7 mouse cellular contexts compared by ENCODE assay signal in the genomic region with DNA sequence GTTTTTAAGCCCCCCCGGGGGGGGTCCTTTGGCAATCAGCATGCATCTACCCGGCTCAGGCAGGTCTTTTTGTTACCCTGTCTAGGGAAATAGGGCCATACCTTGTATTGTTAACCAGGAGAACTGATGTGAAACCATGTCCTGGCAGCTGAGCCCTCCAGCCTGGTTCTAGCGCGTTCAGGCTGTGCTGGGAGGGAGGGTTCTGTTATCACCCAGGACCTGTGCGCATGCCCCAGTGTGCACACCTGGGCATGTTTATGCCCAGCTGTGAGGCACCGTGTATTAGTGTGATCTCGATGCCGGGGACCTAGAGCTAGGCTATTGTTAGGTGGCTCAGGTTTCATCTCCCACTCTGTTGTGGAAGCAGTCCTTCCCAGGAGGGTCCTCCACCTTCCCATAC. TPM values are rescaled to one million over a fixed set of nuclear protein-coding genes. Genes with fewer than 3 reads are reported as not detected.
DNase-seq lines count a peak whose midpoint lies in the region; ATAC-seq and TF ChIP-seq lines count a peak whose summit lies in the region.

No protein-coding gene starts in this region.

- no peak for DNase-seq in neural tube, embryonic 11.5 days (ENCODE audit: low spot score)
- DNase-seq in neural tube, embryonic 10.5 days (ENCODE audit: extremely low spot score, low spot score), result no peak
- no peak for DNase-seq in limb, embryonic 14.5 days (ENCODE audit: low spot score)
- DNase-seq in urinary bladder, postnatal 36 days (ENCODE audit: low spot score in 2 of 2), result no peak
- DNase-seq in urinary bladder, postnatal 14 days (ENCODE audit: low spot score), result no peak

- H3K27ac ChIP-seq in neural tube, embryonic 11.5 days (ENCODE audit: low read depth, low read length), result peak overlapping the region; percentile 96
- H3K27ac ChIP-seq in forebrain, embryonic 15.5 days (replicated peaks), result 0 out of 2 replicates have a peak overlapping the region, but pooled peaks have one; percentile 15
- no peak overlapping the region for H3K27ac ChIP-seq in limb, embryonic 14.5 days (replicated peaks; ENCODE audit: low read depth, low read length)
- peak overlapping the region; percentile 94 for H3K27ac ChIP-seq in stomach, embryonic 16.5 days (ENCODE audit: low read length)

- TF ChIP-seq POLR2A in limb, embryonic 14.5 days (IDR thresholded peaks at IDR 0.05; ENCODE audit: borderline replicate concordance, extremely low read depth, insufficient read depth, insufficient read length), result no peak

- ATAC-seq in neural tube, embryonic 11.5 days (ENCODE audit: insufficient read depth, low FRiP score, low TSS enrichment), result no peak
- ATAC-seq in forebrain, embryonic 15.5 days (replicated peaks), result no peak
- no peak for ATAC-seq in limb, embryonic 14.5 days (ENCODE audit: low FRiP score, low read depth)
- ATAC-seq in stomach, embryonic 16.5 days (ENCODE audit: insufficient read depth, low FRiP score), result no peak

- H3K27me3 ChIP-seq in neural tube, embryonic 11.5 days (ENCODE audit: control insufficient read depth, insufficient read depth, low read length), result no peaks in the 10 kb centered on the region
- peaks cover 12% of the 10 kb centered on the region; the same call in 1 of the 2 replicates for H3K27me3 ChIP-seq in forebrain, embryonic 15.5 days
- H3K27me3 ChIP-seq in limb, embryonic 14.5 days (ENCODE audit: control insufficient read depth, insufficient read depth, low read length), result no peaks in the 10 kb centered on the region
- no peaks in the 10 kb centered on the region for H3K27me3 ChIP-seq in stomach, embryonic 16.5 days (ENCODE audit: control insufficient read depth, insufficient read depth, low read length)

- H3K9ac ChIP-seq in neural tube, embryonic 11.5 days (ENCODE audit: low read length), result peak overlapping the region; percentile 84
- H3K9ac ChIP-seq in forebrain, embryonic 15.5 days (replicated peaks), result peak overlapping the region; percentile 54; the same call in 1 of the 2 replicates
- peak overlapping the region; percentile 69; the same call in 1 of the 2 replicates for H3K9ac ChIP-seq in limb, embryonic 14.5 days (ENCODE audit: low read depth, low read length, severe bottlenecking)
- peak overlapping the region; percentile 88 for H3K9ac ChIP-seq in stomach, embryonic 16.5 days (ENCODE audit: low read length)

- H3K36me3 ChIP-seq in neural tube, embryonic 11.5 days (ENCODE audit: control insufficient read depth, insufficient read depth, low read length), result no peaks in the 10 kb centered on the region
- H3K36me3 ChIP-seq in forebrain, embryonic 15.5 days, result no peaks in the 10 kb centered on the region
- peaks cover 20% of the 10 kb centered on the region for H3K36me3 ChIP-seq in limb, embryonic 14.5 days (ENCODE audit: control insufficient read depth, insufficient read depth, low read length)
- peaks cover 7% of the 10 kb centered on the region; the same call in 1 of the 2 replicates for H3K36me3 ChIP-seq in stomach, embryonic 16.5 days (ENCODE audit: control insufficient read depth, insufficient read depth, low read length)

- H3K4me1 ChIP-seq in neural tube, embryonic 11.5 days (ENCODE audit: control insufficient read depth, insufficient read depth, low read length), result peaks cover 66% of the 10 kb centered on the region
- peaks cover 74% of the 10 kb centered on the region for H3K4me1 ChIP-seq in forebrain, embryonic 15.5 days
- H3K4me1 ChIP-seq in limb, embryonic 14.5 days (ENCODE audit: control insufficient read depth, insufficient read depth, low read length), result peaks cover 72% of the 10 kb centered on the region
- H3K4me1 ChIP-seq in stomach, embryonic 16.5 days (ENCODE audit: control insufficient read depth, insufficient read depth, low read length), result peaks cover 70% of the 10 kb centered on the region

- H3K4me2 ChIP-seq in neural tube, embryonic 11.5 days (ENCODE audit: low read depth), result peak overlapping the region; percentile 98
- H3K4me2 ChIP-seq in forebrain, embryonic 15.5 days (replicated peaks), result peak overlapping the region; percentile 98
- peak overlapping the region; percentile 96 for H3K4me2 ChIP-seq in limb, embryonic 14.5 days (replicated peaks; ENCODE audit: low read depth, low read length, severe bottlenecking)
- peak overlapping the region; percentile 100 for H3K4me2 ChIP-seq in stomach, embryonic 16.5 days (ENCODE audit: low read depth, low read length)

- H3K4me3 ChIP-seq in neural tube, embryonic 11.5 days (ENCODE audit: low read depth, low read length), result peak overlapping the region; percentile 91
- peak overlapping the region; percentile 62 for H3K4me3 ChIP-seq in forebrain, embryonic 15.5 days
- H3K4me3 ChIP-seq in limb, embryonic 14.5 days (replicated peaks; ENCODE audit: low read length), result peak overlapping the region; percentile 67
- peak overlapping the region; percentile 79 for H3K4me3 ChIP-seq in stomach, embryonic 16.5 days (replicated peaks; ENCODE audit: low read length)

- 4% methylated on average over 8 of the region's 8 CpGs for WGBS in neural tube, embryonic 11.5 days
- 13% methylated on average over 8 of the region's 8 CpGs for WGBS in forebrain, embryonic 15.5 days
- 4% methylated on average over 8 of the region's 8 CpGs for WGBS in limb, embryonic 14.5 days
- WGBS in stomach, embryonic 16.5 days, result 8% methylated on average over 8 of the region's 8 CpGs

- H3K9me3 ChIP-seq in neural tube, embryonic 11.5 days (ENCODE audit: control insufficient read depth, low read length), result no peaks in the 10 kb centered on the region
- H3K9me3 ChIP-seq in forebrain, embryonic 15.5 days, result no peaks in the 10 kb centered on the region
- H3K9me3 ChIP-seq in limb, embryonic 14.5 days (ENCODE audit: control insufficient read depth, low read length), result no peaks in the 10 kb centered on the region
- H3K9me3 ChIP-seq in stomach, embryonic 16.5 days (replicated peaks; ENCODE audit: control insufficient read depth, low read length), result no peaks in the 10 kb centered on the region

RNA-seq across cellular contexts. Expression of a gene that starts 21.1 kb away (rescaled TPM):
- polyA plus RNA-seq in neural tube, embryonic 11.5 days (2014; fragmentation: Nextera tagmentation; extraction: Ambion mirVana), result 0.57 TPM in 1 of 2 replicates, not detected in the other
- polyA plus RNA-seq in forebrain, embryonic 15.5 days (2015; fragmentation: Nextera tagmentation; extraction: Ambion mirVana), result 0.62 and 0.84 TPM in 2 replicates
- polyA plus RNA-seq in limb, embryonic 14.5 days (2012; rRNA removed), result 1.3 and 2.2 TPM in 2 replicates
- polyA plus RNA-seq in limb, embryonic 14.5 days (2014; fragmentation: Nextera tagmentation; extraction: Ambion mirVana), result 0.41 and 0.45 TPM in 2 replicates
- 0.44 TPM in 1 of 2 replicates, not detected in the other for polyA plus RNA-seq in stomach, embryonic 16.5 days (2015; fragmentation: Nextera tagmentation; extraction: Ambion mirVana)

RNA-seq across cellular contexts. Expression of a gene that starts 34.1 kb away (rescaled TPM):
- 73.2 and 75.1 TPM in 2 replicates for polyA plus RNA-seq in neural tube, embryonic 11.5 days (2014; fragmentation: Nextera tagmentation; extraction: Ambion mirVana)
- polyA plus RNA-seq in forebrain, embryonic 15.5 days (2015; fragmentation: Nextera tagmentation; extraction: Ambion mirVana), result 9.2 and 9.9 TPM in 2 replicates
- polyA plus RNA-seq in limb, embryonic 14.5 days (2012; rRNA removed), result 39.8 and 57.0 TPM in 2 replicates
- polyA plus RNA-seq in limb, embryonic 14.5 days (2014; fragmentation: Nextera tagmentation; extraction: Ambion mirVana), result 52.4 and 58.3 TPM in 2 replicates
- polyA plus RNA-seq in stomach, embryonic 16.5 days (2015; fragmentation: Nextera tagmentation; extraction: Ambion mirVana), result 28.8 and 30.1 TPM in 2 replicates

RNA-seq across cellular contexts. Expression of a gene that starts 54.2 kb away (rescaled TPM):
- polyA plus RNA-seq in neural tube, embryonic 11.5 days (2014; fragmentation: Nextera tagmentation; extraction: Ambion mirVana), result 41.6 and 44.4 TPM in 2 replicates
- 11.2 and 12.1 TPM in 2 replicates for polyA plus RNA-seq in forebrain, embryonic 15.5 days (2015; fragmentation: Nextera tagmentation; extraction: Ambion mirVana)
- 13.1 and 15.6 TPM in 2 replicates for polyA plus RNA-seq in limb, embryonic 14.5 days (2012; rRNA removed)
- 25.2 and 25.8 TPM in 2 replicates for polyA plus RNA-seq in limb, embryonic 14.5 days (2014; fragmentation: Nextera tagmentation; extraction: Ambion mirVana)
- polyA plus RNA-seq in stomach, embryonic 16.5 days (2015; fragmentation: Nextera tagmentation; extraction: Ambion mirVana), result 26.9 and 28.1 TPM in 2 replicates
